Mouse (Mus musculus) embryonic fibroblast, embryonic 13.5 days (primary cell): ENCODE results near the gene Tomm6. TPM values are rescaled to one million over a fixed set of nuclear protein-coding genes. Genes with fewer than 3 reads are reported as not detected.
A peak's percentile ranks its signal among the peaks of the same experiment; 100 is the strongest.

ENCODE experiments used
- H3K27ac ChIP-seq: 2 replicates; pipeline ENCODE4 v1.5.1; 2012; ENCODE audit warnings: low read length, control low read depth, inconsistent platforms; ENCODE audit not compliant: insufficient read depth
- H3K4me1 ChIP-seq: 2 replicates; pipeline ENCODE4 v1.6.1; 2011; ENCODE audit warnings: low read length; ENCODE audit not compliant: control insufficient read depth, insufficient read depth
- H3K4me3 ChIP-seq: 2 replicates; pipeline ENCODE4 v1.5.1; 2011; ENCODE audit warnings: mild to moderate bottlenecking, control low read depth, low read length; ENCODE audit not compliant: insufficient read depth
- CTCF ChIP-seq: IDR thresholded peaks from 2 replicates; pipeline ENCODE4 v1.5.1; 2011; ENCODE audit warnings: mild to moderate bottlenecking, control low read depth, low read length, moderate library complexity, borderline replicate concordance; ENCODE audit not compliant: insufficient read depth
- POLR2A ChIP-seq: IDR thresholded peaks from 2 replicates; pipeline ENCODE4 v1.6.1; 2011; ENCODE audit warnings: low read depth, mild to moderate bottlenecking, control low read depth, low read length, moderate library complexity
- polyA plus RNA-seq: library from polyadenylated mRNA; stranded (reverse); fragments of >200 nt; gene quantifications from 2 replicates; pipeline ENCODE4 v1.2.4, GENCODE M21; 2011; ENCODE audit warnings: low read depth; ENCODE audit not compliant: missing spikeins, insufficient read length

The Tomm6 gene
- polyA plus RNA-seq, 1 experiment: 150 TPM

DNA sequence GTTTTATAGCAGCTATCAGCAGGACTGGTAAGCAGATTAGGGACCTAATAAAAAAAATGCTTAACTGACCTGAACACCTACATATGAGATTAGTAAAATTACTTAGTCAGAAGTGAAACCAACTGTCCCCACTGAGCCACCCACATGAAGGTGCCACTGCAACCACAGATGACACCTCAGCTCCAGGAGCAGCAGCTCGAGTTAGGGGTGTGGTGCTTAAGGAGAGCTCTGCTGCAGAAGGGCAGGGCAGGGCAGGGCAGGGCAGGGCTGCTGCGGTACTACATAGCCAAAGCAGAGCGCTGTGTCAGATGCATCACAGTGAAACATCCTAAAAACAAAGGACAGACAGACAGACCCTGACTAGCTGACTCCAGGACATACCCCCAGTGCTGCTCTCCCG, 5.3 kb downstream of the Tomm6 start:
- no peak overlapping the region for H3K27ac ChIP-seq
- H3K4me1 ChIP-seq: 0 out of 2 replicates have a peak, but pooled peaks cover 4% of the 10 kb centered on the region
- H3K4me3 ChIP-seq: no peak overlapping the region
- TF ChIP-seq POLR2A: no peak
- no peak for TF ChIP-seq CTCF

DNA sequence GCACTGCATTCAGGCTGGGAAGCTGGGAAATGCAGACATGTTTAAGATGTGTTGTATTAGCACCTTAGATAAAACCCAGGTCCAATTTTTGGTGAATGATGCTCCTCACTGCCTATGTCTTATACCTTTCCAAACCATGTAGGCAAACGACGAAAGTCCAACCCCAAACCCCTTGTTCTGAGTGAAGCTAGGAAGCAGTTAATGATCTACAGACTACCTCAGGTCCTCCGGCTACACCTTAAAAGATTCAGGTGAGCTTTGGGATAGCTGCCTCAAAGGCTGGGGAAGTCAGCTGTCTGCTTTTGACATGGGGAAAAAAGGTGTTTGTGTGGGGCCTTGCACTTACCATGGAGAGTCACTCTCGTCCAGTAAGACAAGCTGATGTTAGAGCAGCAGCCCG, 9.5 kb downstream of the Tomm6 start:
- no peaks in the 10 kb centered on the region; the same call in 1 of the 2 replicates for H3K4me1 ChIP-seq
- no peak for TF ChIP-seq POLR2A
- no peak for TF ChIP-seq CTCF
- no peak overlapping the region for H3K27ac ChIP-seq
- no peak overlapping the region for H3K4me3 ChIP-seq

DNA sequence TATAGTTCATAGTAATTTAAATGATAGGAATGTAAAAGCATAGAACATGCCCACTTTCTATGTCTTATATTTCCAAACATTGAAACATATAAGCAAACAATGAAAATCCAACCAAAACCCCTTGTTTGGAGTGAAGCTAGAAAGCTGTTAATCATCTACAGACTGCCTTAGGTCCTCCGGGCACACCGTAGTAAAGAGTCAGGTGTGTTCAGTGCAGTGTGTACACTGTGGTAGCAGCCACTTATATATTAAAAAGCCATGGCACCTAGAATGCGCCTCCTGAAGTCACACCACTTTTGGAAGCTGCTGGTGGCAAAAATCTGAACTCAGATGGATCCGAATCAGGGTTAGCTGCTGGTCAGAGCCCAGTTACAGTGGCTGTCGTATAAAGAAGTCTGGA, 9.9 kb downstream of the Tomm6 start:
- TF ChIP-seq CTCF: no peak
- no peak for TF ChIP-seq POLR2A
- Histone ChIP-seq H3K27ac (no peak overlapping the region), H3K4me1 (no peaks in the 10 kb centered on the region; the same call in 1 of the 2 replicates), H3K4me3 (no peak overlapping the region)

DNA sequence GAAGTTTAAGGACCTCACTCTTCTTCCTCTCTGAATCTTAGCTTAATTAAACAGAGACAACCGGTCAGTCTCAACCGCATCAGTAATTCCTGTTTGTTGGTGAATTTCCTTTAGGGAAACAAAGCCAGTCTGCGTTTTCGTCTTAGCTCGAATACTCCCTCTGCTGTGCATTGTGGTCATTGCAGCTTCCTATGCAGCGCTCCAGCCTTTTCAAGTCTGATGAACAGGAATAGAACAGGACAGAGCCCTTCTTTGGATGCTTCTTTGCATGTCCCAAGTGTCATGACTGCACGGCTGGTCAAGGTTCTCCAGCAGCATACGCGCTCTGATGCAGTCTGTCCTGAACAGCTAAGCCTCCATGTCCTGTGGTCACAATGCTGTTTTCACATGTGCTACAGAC, 11.6 kb downstream of the Tomm6 start:
- H3K4me3 ChIP-seq: no peak overlapping the region
- H3K4me1 ChIP-seq: peaks cover 3% of the 10 kb centered on the region; the same call in 1 of the 2 replicates
- TF ChIP-seq CTCF (peak; percentile 55; the same call in 1 of the 2 replicates), POLR2A (no peak)
- H3K27ac ChIP-seq: no peak overlapping the region

DNA sequence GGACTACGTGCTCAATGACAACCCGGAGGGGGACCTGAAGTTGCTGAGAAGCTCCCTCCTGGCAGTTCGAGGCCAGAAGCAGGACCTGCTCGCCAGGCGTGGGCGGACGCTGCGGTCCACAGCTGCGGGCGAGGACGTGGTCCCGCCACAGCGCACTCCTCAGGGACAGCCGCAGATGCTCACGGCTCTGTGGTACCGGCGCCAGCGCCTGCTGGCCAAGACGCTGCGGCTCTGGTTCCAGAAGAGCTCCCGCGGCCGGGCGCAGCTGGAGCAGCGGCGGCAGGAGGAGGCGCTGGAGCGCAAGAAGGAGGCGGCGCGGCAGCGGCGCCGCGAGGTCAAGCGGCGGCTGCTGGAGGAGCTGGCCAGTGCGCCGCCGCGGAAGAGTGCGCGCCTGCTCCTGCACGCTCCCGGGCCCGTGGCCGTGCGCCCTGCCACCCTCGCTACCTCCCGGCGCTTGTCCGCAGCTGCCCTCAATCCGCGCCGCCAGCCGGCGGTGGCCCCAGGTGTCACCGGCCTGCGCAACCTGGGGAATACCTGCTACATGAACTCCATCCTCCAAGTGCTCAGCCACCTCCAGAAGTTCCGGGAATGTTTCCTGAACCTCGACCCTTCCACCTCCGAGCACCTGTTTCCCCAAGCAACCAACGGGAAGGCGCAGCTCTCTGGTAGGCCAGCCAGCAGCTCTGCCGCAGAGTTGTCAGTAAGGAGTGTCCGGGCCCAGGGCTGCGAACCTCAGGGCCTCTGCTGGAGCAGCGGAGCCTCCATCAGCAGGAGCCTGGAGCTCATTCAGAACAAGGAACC, 15.7 kb downstream of the Tomm6 start:
- no peak overlapping the region for H3K27ac ChIP-seq
- H3K4me3 ChIP-seq: peak overlapping the region; percentile 25
- peaks cover 3% of the 10 kb centered on the region; the same call in 1 of the 2 replicates for H3K4me1 ChIP-seq
- TF ChIP-seq CTCF (no peak), POLR2A (peak; percentile 43; the same call in 1 of the 2 replicates)

DNA sequence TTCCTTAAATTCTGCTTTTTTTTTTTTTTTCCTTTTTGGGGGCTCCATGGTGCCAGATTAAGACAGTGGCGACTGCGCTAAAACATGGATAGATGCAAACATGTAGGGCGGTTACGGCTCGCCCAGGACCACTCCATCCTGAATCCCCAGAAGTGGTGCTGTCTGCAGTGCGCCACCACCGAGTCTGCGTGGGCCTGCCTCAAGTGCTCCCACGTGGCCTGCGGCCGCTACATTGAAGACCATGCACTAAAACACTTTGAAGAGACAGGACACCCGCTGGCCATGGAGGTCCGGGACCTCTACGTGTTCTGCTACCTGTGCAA, 16.2 kb downstream of the Tomm6 start:
- Histone ChIP-seq H3K4me3 (peak overlapping the region; percentile 18), H3K4me1 (peaks cover 3% of the 10 kb centered on the region; the same call in 1 of the 2 replicates), H3K27ac (no peak overlapping the region)
- TF ChIP-seq CTCF (no peak), POLR2A (no peak)

DNA sequence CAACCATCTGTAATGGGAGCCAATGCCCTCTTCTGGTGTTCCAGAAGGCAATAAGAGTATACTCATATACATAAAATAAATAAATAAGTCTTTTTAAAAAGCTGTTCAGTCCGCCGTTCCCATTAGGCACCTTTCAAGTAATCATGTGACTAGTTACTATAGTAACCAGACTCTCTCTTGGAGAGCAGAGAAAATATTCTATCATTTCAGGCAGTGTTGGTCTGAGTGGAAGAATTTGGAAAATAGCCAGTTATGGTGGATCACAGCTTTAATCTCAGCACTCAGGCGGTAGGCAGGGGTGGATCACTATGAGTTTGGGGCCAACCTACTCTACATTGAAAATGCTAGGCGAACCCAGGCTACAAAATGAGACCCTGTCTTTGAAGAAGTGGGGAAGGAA, 19.0 kb downstream of the Tomm6 start:
- Histone ChIP-seq H3K4me3 (no peak overlapping the region), H3K27ac (no peak overlapping the region), H3K4me1 (peaks cover 3% of the 10 kb centered on the region; the same call in 1 of the 2 replicates)
- TF ChIP-seq POLR2A (no peak), CTCF (no peak)

DNA sequence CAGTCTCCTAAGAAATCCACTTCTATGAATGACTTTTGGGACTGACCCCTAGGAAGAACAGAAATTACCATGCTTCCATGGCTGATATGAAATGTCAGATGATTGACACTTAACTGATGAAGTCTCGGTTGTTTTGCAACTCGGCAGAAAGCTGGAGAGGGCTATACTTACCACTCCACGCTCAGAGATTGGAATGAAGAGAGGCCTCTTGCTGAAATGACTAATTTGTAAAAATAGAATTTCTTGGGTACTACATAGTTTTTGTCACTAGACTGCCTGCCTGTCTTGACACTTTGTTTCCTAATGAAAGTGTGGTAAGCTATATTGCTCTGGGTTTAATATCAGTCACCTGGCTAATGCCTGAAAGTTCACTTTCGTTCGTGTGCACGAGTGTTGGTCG, 23.7 kb downstream of the Tomm6 start:
- no peak for TF ChIP-seq CTCF
- TF ChIP-seq POLR2A: no peak
- no peak overlapping the region for H3K4me3 ChIP-seq
- no peak overlapping the region for H3K27ac ChIP-seq
- no peaks in the 10 kb centered on the region for H3K4me1 ChIP-seq

DNA sequence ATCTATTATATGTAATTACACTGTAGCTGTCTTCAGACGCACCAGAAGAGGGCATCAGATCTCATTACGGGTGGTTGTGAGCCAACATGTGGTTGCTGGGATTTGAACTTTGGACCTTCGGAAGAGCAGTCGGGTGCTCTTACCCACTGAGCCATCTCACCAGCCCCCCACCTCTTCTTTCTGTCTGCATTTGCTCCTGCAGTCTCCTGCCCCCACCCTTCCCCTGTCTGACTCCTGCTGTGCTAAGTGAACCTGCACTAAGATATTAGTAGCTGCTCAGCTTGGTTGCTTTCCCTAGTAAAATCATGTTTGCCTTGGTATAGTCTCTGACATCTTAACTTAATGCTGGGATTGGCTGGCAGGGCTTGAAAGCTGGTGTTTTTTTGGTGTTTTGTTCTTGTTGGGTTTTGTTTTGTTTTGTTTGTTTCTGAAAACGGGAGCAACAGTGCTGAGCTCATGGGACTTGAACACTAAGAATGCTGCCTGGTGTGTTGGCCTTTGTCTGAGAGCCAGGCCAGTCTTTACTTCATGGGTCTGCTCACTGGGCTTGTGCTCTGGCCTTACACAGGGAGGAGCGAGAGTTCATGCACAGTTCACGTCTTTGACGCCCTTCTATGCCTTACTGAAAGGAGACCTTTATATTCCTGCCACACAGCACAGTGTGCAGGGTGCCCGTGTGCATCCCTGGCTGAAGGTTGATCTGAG, 25.0 kb downstream of the Tomm6 start:
- TF ChIP-seq POLR2A: no peak
- TF ChIP-seq CTCF: no peak
- Histone ChIP-seq H3K4me3 (no peak overlapping the region), H3K4me1 (no peaks in the 10 kb centered on the region), H3K27ac (no peak overlapping the region)

DNA sequence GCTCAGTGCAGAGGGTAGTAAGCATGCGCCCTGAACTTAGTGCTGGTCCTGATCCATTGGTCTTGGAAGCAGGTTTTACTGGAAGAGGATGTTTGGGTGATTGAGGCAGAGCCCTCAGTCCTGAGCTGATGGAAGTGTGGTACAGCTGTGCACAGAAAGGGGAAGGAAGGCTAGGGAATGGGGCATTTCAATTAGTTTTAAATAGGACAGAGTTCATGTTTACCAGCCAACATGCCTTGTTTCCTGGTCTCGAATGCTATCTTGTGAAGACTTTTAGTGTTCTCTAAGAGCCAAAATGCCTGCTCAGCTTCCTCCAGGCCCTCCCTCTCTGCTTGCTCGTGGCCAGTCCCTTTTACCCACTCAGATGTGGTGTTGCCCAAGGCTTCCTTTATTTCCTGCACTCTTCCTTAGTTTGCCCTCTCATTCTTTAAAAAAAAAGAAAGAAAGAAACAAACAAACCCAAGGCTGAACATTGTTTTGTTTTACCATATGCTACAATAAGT, 29.4 kb downstream of the Tomm6 start:
- H3K4me3 ChIP-seq: no peak overlapping the region
- no peaks in the 10 kb centered on the region for H3K4me1 ChIP-seq
- no peak overlapping the region for H3K27ac ChIP-seq
- TF ChIP-seq CTCF: no peak

DNA sequence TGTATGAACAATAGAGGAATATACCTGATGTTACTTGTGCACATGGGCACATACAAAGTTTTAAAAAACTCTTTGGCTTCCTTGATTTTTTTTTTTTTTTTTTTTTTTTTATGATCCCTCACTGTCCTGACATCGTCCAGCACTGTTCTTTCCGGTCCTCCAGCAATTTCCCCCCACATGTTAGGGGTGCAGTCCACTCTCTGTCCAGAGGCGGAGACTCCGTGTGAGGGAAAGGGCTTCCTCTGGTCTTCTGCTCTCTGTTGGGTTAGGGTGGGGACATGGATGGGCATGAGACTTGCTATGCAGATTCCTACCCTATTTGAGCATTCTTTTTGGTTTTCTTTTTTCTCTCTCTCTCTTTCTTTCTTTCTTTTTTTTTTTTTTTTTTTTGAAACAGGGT, 30.3 kb downstream of the Tomm6 start:
- H3K4me3 ChIP-seq: no peak overlapping the region
- no peaks in the 10 kb centered on the region for H3K4me1 ChIP-seq
- no peak overlapping the region for H3K27ac ChIP-seq
- TF ChIP-seq POLR2A (no peak), CTCF (no peak)
